8 mouse cellular contexts compared by ENCODE assay signal in genomic region chr7:35754033-35754885, GRCm38 (mm10). TPM values are rescaled to one million over a fixed set of nuclear protein-coding genes. Genes with fewer than 3 reads are reported as not detected.
A peak's percentile ranks its signal among the peaks of the same experiment; 100 is the strongest.
DNase-seq lines count a peak whose midpoint lies in the region; ATAC-seq and TF ChIP-seq lines count a peak whose summit lies in the region.

Gene Dpy19l3 (minus strand): TSS chr7:35754454.

- peak within 1 kb of the TSS; percentile 75 for H3K4me3 ChIP-seq in embryonic facial prominence, embryonic 10.5 days
- H3K4me3 ChIP-seq in intestine, postnatal 0 days (ENCODE audit: low read depth, low read length), result peak within 1 kb of the TSS; percentile 69
- H3K4me3 ChIP-seq in limb, embryonic 10.5 days, result peak within 1 kb of the TSS; percentile 88
- peak within 1 kb of the TSS; percentile 91 for H3K4me3 ChIP-seq in midbrain, embryonic 13.5 days (replicated peaks)
- H3K4me3 ChIP-seq in small intestine, adult 2 months (ENCODE audit: low read depth, low read length), result peak within 1 kb of the TSS; percentile 85

- H3K4me1 ChIP-seq in embryonic facial prominence, embryonic 10.5 days, result peaks cover 22% of the 10 kb centered on the region
- no peaks in the 10 kb centered on the region for H3K4me1 ChIP-seq in intestine, postnatal 0 days (replicated peaks; ENCODE audit: control insufficient read depth, insufficient read depth, low read length)
- peaks cover 20% of the 10 kb centered on the region for H3K4me1 ChIP-seq in limb, embryonic 10.5 days
- H3K4me1 ChIP-seq in midbrain, embryonic 13.5 days (replicated peaks), result peaks cover 18% of the 10 kb centered on the region
- no peaks in the 10 kb centered on the region for H3K4me1 ChIP-seq in small intestine, adult 2 months (ENCODE audit: control insufficient read depth, insufficient read depth, insufficient read length, low read length)

- DNase-seq in layer of hippocampus, adult 11-12 months (ENCODE audit: low spot score), result peak; percentile 83
- no peak for DNase-seq in layer of hippocampus, adult 9-10 months (ENCODE audit: low spot score)
- DNase-seq in embryonic facial prominence, embryonic 10.5 days (ENCODE audit: low spot score), result peak; percentile 95
- peak; percentile 95 for DNase-seq in limb, embryonic 10.5 days (ENCODE audit: low spot score)

- no peak for TF ChIP-seq POLR2A in small intestine, adult 2 months (IDR thresholded peaks at IDR 0.05; ENCODE audit: low read depth, low read length)

- WGBS in embryonic facial prominence, embryonic 10.5 days, result under 1% methylated on average over 70 of the region's 70 CpGs
- WGBS in intestine, postnatal 0 days, result under 1% methylated on average over 68 of the region's 70 CpGs
- under 1% methylated on average over 70 of the region's 70 CpGs for WGBS in limb, embryonic 10.5 days
- under 1% methylated on average over 70 of the region's 70 CpGs for WGBS in midbrain, embryonic 13.5 days
- 1% methylated on average over 70 of the region's 70 CpGs for WGBS in small intestine, adult 2 months

- TF ChIP-seq CTCF in intestine, postnatal 0 days (IDR thresholded peaks at IDR 0.05; ENCODE audit: low read depth), result no peak
- TF ChIP-seq CTCF in small intestine, adult 2 months (IDR thresholded peaks at IDR 0.05; ENCODE audit: extremely low read depth, insufficient read length, insufficient replicate concordance, low read depth, low read length), result no peak

- peak within 1 kb of the TSS; percentile 45 for H3K9ac ChIP-seq in intestine, postnatal 0 days (ENCODE audit: low read depth, low read length)
- H3K9ac ChIP-seq in midbrain, embryonic 13.5 days (replicated peaks), result peak within 1 kb of the TSS; percentile 83

- H3K9me3 ChIP-seq in embryonic facial prominence, embryonic 10.5 days, result no peaks in the 10 kb centered on the region
- H3K9me3 ChIP-seq in intestine, postnatal 0 days (ENCODE audit: control insufficient read depth), result no peaks in the 10 kb centered on the region
- no peaks in the 10 kb centered on the region for H3K9me3 ChIP-seq in limb, embryonic 10.5 days (replicated peaks)
- no peaks in the 10 kb centered on the region for H3K9me3 ChIP-seq in midbrain, embryonic 13.5 days

- ATAC-seq in granulocyte monocyte progenitor cell, adult 5-6 weeks (replicated peaks; ENCODE audit: poor library complexity, severe bottlenecking), result peak; percentile 75
- ATAC-seq in intestine, postnatal 0 days, result peak; percentile 94
- ATAC-seq in midbrain, embryonic 13.5 days, result peak; percentile 98

- H3K4me2 ChIP-seq in intestine, postnatal 0 days (replicated peaks; ENCODE audit: low read depth), result peak within 1 kb of the TSS; percentile 93
- peak within 1 kb of the TSS; percentile 98 for H3K4me2 ChIP-seq in midbrain, embryonic 13.5 days (replicated peaks)

- H3K27ac ChIP-seq in embryonic facial prominence, embryonic 10.5 days (replicated peaks), result peak within 1 kb of the TSS; percentile 85
- peak within 1 kb of the TSS; percentile 36; the same call in 1 of the 2 replicates for H3K27ac ChIP-seq in intestine, postnatal 0 days (ENCODE audit: low read depth, low read length)
- H3K27ac ChIP-seq in limb, embryonic 10.5 days, result peak within 1 kb of the TSS; percentile 88
- peak within 1 kb of the TSS; percentile 69 for H3K27ac ChIP-seq in midbrain, embryonic 13.5 days
- H3K27ac ChIP-seq in small intestine, adult 2 months (ENCODE audit: insufficient read depth, low read depth, low read length), result no peak within 1 kb of the TSS

- H3K27me3 ChIP-seq in embryonic facial prominence, embryonic 10.5 days (replicated peaks; ENCODE audit: low read depth, poor library complexity, severe bottlenecking), result no peaks in the 10 kb centered on the region
- no peaks in the 10 kb centered on the region for H3K27me3 ChIP-seq in intestine, postnatal 0 days (replicated peaks; ENCODE audit: control insufficient read depth, insufficient read depth, low read length)
- H3K27me3 ChIP-seq in limb, embryonic 10.5 days (ENCODE audit: low read depth, poor library complexity, severe bottlenecking), result no peaks in the 10 kb centered on the region
- peaks cover 4% of the 10 kb centered on the region; the same call in 1 of the 2 replicates for H3K27me3 ChIP-seq in midbrain, embryonic 13.5 days
- H3K27me3 ChIP-seq in small intestine, adult 2 months (ENCODE audit: control insufficient read depth, insufficient read depth, low read length), result no peaks in the 10 kb centered on the region

- peaks cover 29% of the 10 kb centered on the region for H3K36me3 ChIP-seq in embryonic facial prominence, embryonic 10.5 days (replicated peaks)
- H3K36me3 ChIP-seq in intestine, postnatal 0 days (ENCODE audit: control insufficient read depth, insufficient read depth), result no peaks in the 10 kb centered on the region
- peaks cover 29% of the 10 kb centered on the region for H3K36me3 ChIP-seq in limb, embryonic 10.5 days
- peaks cover 12% of the 10 kb centered on the region for H3K36me3 ChIP-seq in midbrain, embryonic 13.5 days
- no peaks in the 10 kb centered on the region for H3K36me3 ChIP-seq in small intestine, adult 2 months (ENCODE audit: control insufficient read depth, insufficient read depth, low read length)

RNA-seq across cellular contexts. Expression of gene Dpy19l3, which starts in this region (rescaled TPM):
- polyA plus RNA-seq in embryonic facial prominence, embryonic 10.5 days (2016; fragmentation: Nextera tagmentation; extraction: Ambion mirVana), result 30.6 TPM in 2 replicates
- 19.2 and 21.6 TPM in 2 replicates for total RNA-seq in granulocyte monocyte progenitor cell, adult 5-6 weeks (2014; fragmentation: Nextera tagmentation)
- 17.7 and 33.2 TPM in 2 replicates for total RNA-seq in granulocyte monocyte progenitor cell, adult 5-6 weeks (2017)
- polyA plus RNA-seq in intestine, postnatal 0 days (2015; fragmentation: Nextera tagmentation; extraction: Ambion mirVana), result 4.7 and 7.2 TPM in 2 replicates
- 30.3 and 33.9 TPM in 2 replicates for polyA plus RNA-seq in limb, embryonic 10.5 days (2016; fragmentation: Nextera tagmentation; extraction: Ambion mirVana)
- 37.2 and 42.7 TPM in 2 replicates for polyA plus RNA-seq in midbrain, embryonic 13.5 days (2015; fragmentation: Nextera tagmentation; extraction: Ambion mirVana)
- polyA plus RNA-seq in small intestine, adult 2 months (2012; rRNA removed), result 1.8 and 2.3 TPM in 2 replicates
